Mouse (Mus musculus) heart, adult 18-20 months (tissue): ENCODE results near the gene Hpcal1. TPM values are rescaled to one million over a fixed set of nuclear protein-coding genes. Genes with fewer than 3 reads are reported as not detected.

Experiments used
- DNase-seq, 2 experiments: peaks; one replicate each; pipeline ENCODE4 v3.0.0; 2021 to 2022; ENCODE audit warnings: mixed read lengths in 1 of 2
- total RNA-seq, 2 experiments: library from RNA; stranded (reverse); gene quantifications; 2 replicates each; pipeline ENCODE4 v1.2.3; 2021

The Hpcal1 gene
- total RNA-seq, 2 experiments from 2014 or later = 18.7 to 20.6 TPM

- peak in 1 of 2 experiments; percentile 39 for DNase-seq
Measured at GRCm38 (mm10) chr12:17738473-17738872, 47.8 kb downstream of the Hpcal1 start.

- DNase-seq = no peak
Measured at GRCm38 (mm10) chr12:17740226-17740625, 49.6 kb downstream of the Hpcal1 start.

- peak; percentile 74 to 78 for DNase-seq
Measured at GRCm38 (mm10) chr12:17741637-17742364, 51.1 kb downstream of the Hpcal1 start.

- peak in 1 of 2 experiments; percentile 41 for DNase-seq
Measured at GRCm38 (mm10) chr12:17742571-17743321, 52.1 kb downstream of the Hpcal1 start.

GRCm38 (mm10) chr12:17745431-17745830 is 54.8 kb downstream of the Hpcal1 start:
- DNase-seq = no peak

GRCm38 (mm10) chr12:17746725-17747124 is 56.1 kb downstream of the Hpcal1 start:
- DNase-seq = peak; percentile 89 to 94

- DNase-seq = no peak
Measured at GRCm38 (mm10) chr12:17747191-17748154, 56.8 kb downstream of the Hpcal1 start.

GRCm38 (mm10) chr12:17748155-17748529 is 57.5 kb downstream of the Hpcal1 start:
- DNase-seq = no peak

- no peak for DNase-seq
Measured at GRCm38 (mm10) chr12:17749784-17750183, 59.1 kb downstream of the Hpcal1 start.

GRCm38 (mm10) chr12:17750500-17750899 is 59.8 kb downstream of the Hpcal1 start:
- peak; percentile 37 to 69 for DNase-seq

GRCm38 (mm10) chr12:17752828-17753227 is 62.2 kb downstream of the Hpcal1 start:
- no peak for DNase-seq

GRCm38 (mm10) chr12:17754771-17755170 is 64.1 kb downstream of the Hpcal1 start:
- DNase-seq = no peak

- DNase-seq = no peak
Measured at GRCm38 (mm10) chr12:17756891-17757290, 66.2 kb downstream of the Hpcal1 start.

- DNase-seq = no peak
Measured at GRCm38 (mm10) chr12:17762286-17762933, 71.8 kb downstream of the Hpcal1 start.

- no peak for DNase-seq
Measured at GRCm38 (mm10) chr12:17763054-17763453, 72.4 kb downstream of the Hpcal1 start.

GRCm38 (mm10) chr12:17764005-17764404 is 73.3 kb downstream of the Hpcal1 start:
- DNase-seq = no peak

GRCm38 (mm10) chr12:17767567-17767966 is 76.9 kb downstream of the Hpcal1 start:
- DNase-seq = peak; percentile 30 to 72

GRCm38 (mm10) chr12:17769476-17770172 is 79.0 kb downstream of the Hpcal1 start:
- DNase-seq = peak; percentile 71 to 84

GRCm38 (mm10) chr12:17770538-17770937 is 79.9 kb downstream of the Hpcal1 start:
- peak; percentile 26 to 67 for DNase-seq

- DNase-seq = peak; percentile 61 to 75
Measured at GRCm38 (mm10) chr12:17773721-17774120, 83.1 kb downstream of the Hpcal1 start.

- peak in 1 of 2 experiments; percentile 16 for DNase-seq
Measured at GRCm38 (mm10) chr12:17774842-17775241, 84.2 kb downstream of the Hpcal1 start.
